Mouse (Mus musculus) megakaryocyte, embryonic 14.5 days (primary cell): Measurements from ENCODE around the gene Aym1.

Source experiments
- FLI1 ChIP-seq: IDR thresholded peaks from 2 replicates; pipeline ENCODE4 v1.6.1; 2012; ENCODE audit warnings: low read length, inconsistent platforms, mixed read lengths
- GATA1 ChIP-seq: IDR thresholded peaks from 3 replicates; pipeline ENCODE4 v1.6.1; 2012; ENCODE audit warnings: mixed read lengths, low read length, inconsistent platforms, borderline replicate concordance

DNA sequence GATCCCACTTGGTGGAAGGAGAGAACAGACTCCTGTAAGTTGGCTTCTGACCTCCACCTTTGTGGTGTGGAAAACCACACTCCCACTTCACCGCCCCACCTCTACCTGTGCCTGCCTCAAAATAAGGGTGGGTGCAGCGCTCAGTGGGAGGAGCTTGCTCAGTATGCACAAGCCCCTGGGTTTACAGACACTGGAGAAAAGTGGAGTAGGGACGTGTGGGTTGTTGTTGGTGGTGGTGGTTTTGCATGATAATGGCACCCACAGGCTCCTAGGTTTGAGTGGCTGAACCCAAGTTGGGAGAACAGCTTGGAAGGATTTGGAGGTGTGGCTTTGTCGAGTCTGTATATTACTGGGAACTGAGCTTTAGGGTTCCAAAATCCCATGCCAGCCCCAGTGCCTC lies 24.2 kb upstream of the Aym1 start:
- no peak for TF ChIP-seq GATA1
- no peak for TF ChIP-seq FLI1
